Mouse (Mus musculus) limb, embryonic 11.5 days (tissue): ENCODE measurements around the gene Gpatch2. TPM values are rescaled to one million over a fixed set of nuclear protein-coding genes. Genes with fewer than 3 reads are reported as not detected.

Experiments
- ATAC-seq: fragments of 200-750 bp; cut with Nextera tagmentation; 2 replicates; pipeline ENCODE4 v1.8.0; 2017; ENCODE audit warnings: low read depth; ENCODE audit not compliant: insufficient number of reproducible peaks, low FRiP score, low TSS enrichment
- DNase-seq: peaks from one replicate; pipeline ENCODE4 v3.0.0-alpha.2; 2015; ENCODE audit warnings: low spot score
- H3K27ac ChIP-seq: fragments of 300-500 bp; sonication (generic); replicated peaks from 2 replicates; pipeline ENCODE4 v1.5.1; 2014; ENCODE audit warnings: low read depth, mild to moderate bottlenecking, low read length
- H3K27me3 ChIP-seq: fragments of 300-500 bp; sonication (generic); 2 replicates; pipeline ENCODE4 v1.6.1; 2014; ENCODE audit warnings: mild to moderate bottlenecking, low read length, mixed read lengths; ENCODE audit not compliant: control insufficient read depth, insufficient read depth
- H3K36me3 ChIP-seq: fragments of 300-500 bp; sonication (generic); 2 replicates; pipeline ENCODE4 v1.6.1; 2014; ENCODE audit warnings: mild to moderate bottlenecking, low read length, moderate library complexity, mixed read lengths; ENCODE audit not compliant: control insufficient read depth, insufficient read depth
- H3K4me1 ChIP-seq: fragments of 300-500 bp; sonication (generic); 2 replicates; pipeline ENCODE4 v1.6.1; 2014; ENCODE audit warnings: low read length, mixed read lengths; ENCODE audit not compliant: control insufficient read depth, insufficient read depth
- H3K4me2 ChIP-seq: fragments of 300-500 bp; sonication (generic); 2 replicates; pipeline ENCODE4 v1.6.1; 2014; ENCODE audit warnings: low read depth, mild to moderate bottlenecking, moderate library complexity; ENCODE audit not compliant: severe bottlenecking
- H3K4me3 ChIP-seq: fragments of 300-500 bp; sonication (generic); 2 replicates; pipeline ENCODE4 v1.5.1; 2014; ENCODE audit warnings: low read depth, low read length
- H3K9ac ChIP-seq: fragments of 300-500 bp; sonication (generic); 2 replicates; pipeline ENCODE4 v1.6.1; 2014; ENCODE audit warnings: mild to moderate bottlenecking, low read length
- H3K9me3 ChIP-seq: fragments of 300-500 bp; sonication (generic); 2 replicates; pipeline ENCODE4 v1.6.1; 2016; ENCODE audit warnings: low read length; ENCODE audit not compliant: control insufficient read depth
- WGBS: fragments of 180-500 bp; shearing (Covaris S2); extraction: QIAGEN DNeasy Blood & Tissue Kit; methylation state at CpG from one replicate; pipeline ENCODE4 v1.1.7; 2014; 5-methylcytosine and 5-hydroxymethylcytosine counted together
- polyA plus RNA-seq: library from polyadenylated mRNA; unstranded; fragments of >200 nt; fragmentation: Nextera tagmentation; extraction: Ambion mirVana; gene quantifications from 2 replicates; pipeline ENCODE4 v1.2.1, GENCODE M21; 2014

Gpatch2 gene
- polyA plus RNA-seq, 1 experiment from 2014 or later: 25.2 TPM

DNA sequence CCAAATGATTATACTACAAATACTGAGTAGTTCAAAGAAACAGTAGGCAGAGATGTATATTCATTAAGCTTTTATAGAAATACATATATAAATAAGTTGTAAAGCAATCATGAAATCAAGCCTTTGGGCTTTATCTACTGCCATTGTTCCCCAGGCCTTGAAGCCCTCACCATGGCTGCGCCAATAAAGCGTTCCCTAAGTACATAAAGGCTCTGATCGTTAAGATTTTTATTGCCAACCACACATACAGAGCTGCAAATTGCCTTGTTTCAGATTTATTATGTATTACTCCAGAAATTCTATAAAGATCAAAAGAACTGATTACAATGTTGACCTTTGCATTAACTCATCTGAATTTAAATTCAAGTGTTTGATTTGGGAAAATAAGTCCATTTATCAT lies 71.6 kb downstream of the Gpatch2 start:
- no peaks in the 10 kb centered on the region for H3K27me3 ChIP-seq
- 47% methylated on average over 3 of the region's 3 CpGs for WGBS
- no peak overlapping the region for H3K27ac ChIP-seq
- no peak for DNase-seq
- 0 out of 2 replicates have a peak, but pooled peaks cover 2% of the 10 kb centered on the region for H3K4me1 ChIP-seq
- no peaks in the 10 kb centered on the region for H3K9me3 ChIP-seq
- H3K4me3 ChIP-seq: no peak overlapping the region
- H3K36me3 ChIP-seq: no peaks in the 10 kb centered on the region; the same call in 1 of the 2 replicates
- ATAC-seq: no peak
- no peak overlapping the region for H3K9ac ChIP-seq
- no peak overlapping the region for H3K4me2 ChIP-seq

- H3K27me3 ChIP-seq: no peaks in the 10 kb centered on the region
- H3K4me1 ChIP-seq: no peaks in the 10 kb centered on the region
- WGBS: 91% methylated on average over 7 of the region's 7 CpGs
- no peaks in the 10 kb centered on the region for H3K9me3 ChIP-seq
- no peak overlapping the region for H3K4me2 ChIP-seq
- no peaks in the 10 kb centered on the region; the same call in 1 of the 2 replicates for H3K36me3 ChIP-seq
- H3K4me3 ChIP-seq: no peak overlapping the region
- H3K9ac ChIP-seq: no peak overlapping the region
- H3K27ac ChIP-seq: no peak overlapping the region
- DNase-seq (no peak), ATAC-seq (no peak)
Observed at GRCm38 (mm10) chr1:187290186-187290585, 74.9 kb downstream of the Gpatch2 start.

DNA sequence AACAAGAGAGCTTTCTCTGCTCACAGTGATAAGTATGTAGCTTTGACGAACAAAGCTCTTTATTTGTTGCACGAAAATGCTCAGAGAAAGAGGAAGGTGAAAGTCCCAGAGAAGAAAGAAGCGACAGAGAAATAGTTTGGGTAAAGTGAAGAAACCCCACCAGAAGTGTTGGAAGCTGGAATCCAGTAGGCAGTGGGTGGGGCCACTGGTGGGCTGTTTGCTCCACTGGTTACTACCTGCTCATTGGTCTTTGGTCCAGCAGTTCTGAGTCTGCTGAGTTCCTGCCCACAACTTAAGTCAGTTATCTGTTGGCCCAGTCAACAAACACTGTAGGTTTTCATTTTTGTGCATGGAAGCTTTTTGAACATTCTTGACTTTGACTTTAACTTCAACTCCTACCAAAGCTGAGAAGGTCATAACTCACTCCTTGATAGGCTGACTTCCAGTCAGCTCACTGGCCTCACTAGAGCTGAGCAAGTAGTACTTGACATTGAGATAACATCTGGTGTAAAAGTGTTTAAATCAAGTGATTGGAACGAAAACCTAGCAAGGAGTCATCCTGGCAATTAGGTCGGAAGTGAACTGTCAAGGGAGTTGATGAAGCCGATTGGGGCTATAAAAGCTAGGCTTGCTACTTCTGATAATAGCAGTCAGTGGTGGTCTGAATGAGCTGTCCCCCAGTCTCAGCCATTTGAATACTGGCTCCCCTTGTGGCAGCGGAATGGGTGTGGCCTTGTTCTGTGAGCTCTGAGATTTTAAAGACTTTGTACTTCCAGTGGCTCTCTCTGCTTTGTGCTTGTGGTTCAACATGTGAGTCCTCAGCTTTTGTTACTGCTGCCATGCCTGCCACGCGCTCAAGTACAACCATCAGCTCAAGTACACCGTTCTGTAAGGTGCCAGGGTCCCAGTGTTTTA lies 76.4 kb downstream of the Gpatch2 start:
- Histone ChIP-seq H3K9ac (no peak overlapping the region), H3K27ac (no peak overlapping the region), H3K4me2 (no peak overlapping the region), H3K4me1 (no peaks in the 10 kb centered on the region), H3K36me3 (no peaks in the 10 kb centered on the region; the same call in 1 of the 2 replicates), H3K9me3 (no peaks in the 10 kb centered on the region), H3K27me3 (no peaks in the 10 kb centered on the region), H3K4me3 (no peak overlapping the region)
- DNase-seq (no peak), ATAC-seq (no peak)
- 73% methylated on average over 10 of the region's 10 CpGs for WGBS

DNA sequence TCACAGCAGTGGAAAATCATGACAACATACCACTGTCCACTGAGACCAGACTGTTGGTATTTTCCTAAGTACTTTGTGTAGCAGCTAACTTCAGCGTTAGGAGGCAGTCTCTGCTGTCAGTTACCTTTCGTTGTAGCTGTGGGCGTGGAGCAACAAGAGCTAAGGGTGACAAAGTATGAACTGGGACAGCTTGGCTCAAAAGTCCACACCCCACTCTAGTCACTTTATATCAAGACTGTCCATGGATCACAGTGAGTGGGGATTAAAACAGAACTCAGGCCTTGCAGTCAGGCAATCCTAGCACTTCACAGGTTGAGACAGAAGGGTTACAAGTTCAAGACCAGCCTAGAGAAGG lies 77.1 kb downstream of the Gpatch2 start:
- Histone ChIP-seq H3K27ac (no peak overlapping the region), H3K36me3 (no peaks in the 10 kb centered on the region; the same call in 1 of the 2 replicates), H3K9ac (no peak overlapping the region), H3K4me2 (no peak overlapping the region), H3K4me1 (no peaks in the 10 kb centered on the region), H3K9me3 (no peaks in the 10 kb centered on the region), H3K27me3 (no peaks in the 10 kb centered on the region), H3K4me3 (no peak overlapping the region)
- no peak for ATAC-seq
- no peak for DNase-seq
- WGBS: 83% methylated on average over 3 of the region's 3 CpGs

GRCm38 (mm10) chr1:187293233-187293632 lies 77.9 kb downstream of the Gpatch2 start:
- H3K27ac ChIP-seq: no peak overlapping the region
- no peak overlapping the region for H3K9ac ChIP-seq
- no peaks in the 10 kb centered on the region for H3K27me3 ChIP-seq
- 81% methylated on average over 3 of the region's 3 CpGs for WGBS
- no peak overlapping the region for H3K4me3 ChIP-seq
- no peak overlapping the region for H3K4me2 ChIP-seq
- no peaks in the 10 kb centered on the region; the same call in 1 of the 2 replicates for H3K36me3 ChIP-seq
- ATAC-seq: no peak
- DNase-seq: no peak
- no peaks in the 10 kb centered on the region for H3K4me1 ChIP-seq
- H3K9me3 ChIP-seq: no peaks in the 10 kb centered on the region

DNA sequence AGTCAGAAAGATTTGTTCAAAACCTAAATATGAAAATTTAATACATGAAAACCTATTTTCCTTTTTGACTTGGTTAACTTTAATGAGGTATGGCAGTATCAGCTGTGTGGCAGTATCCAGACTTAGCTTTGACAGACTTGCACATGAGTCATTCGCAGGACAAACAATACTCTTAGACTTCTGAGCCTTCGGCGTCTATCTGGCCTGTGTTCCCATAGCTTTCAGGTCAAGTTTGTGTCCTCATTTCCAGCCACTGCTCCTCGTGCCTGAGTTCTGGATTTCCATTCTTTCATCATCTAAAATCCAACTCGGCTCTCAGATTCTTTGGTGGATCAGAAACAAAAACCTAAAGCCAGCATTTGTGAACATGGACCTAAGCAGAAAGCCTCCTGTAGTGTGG lies 79.2 kb downstream of the Gpatch2 start:
- no peaks in the 10 kb centered on the region for H3K9me3 ChIP-seq
- no peak overlapping the region for H3K4me2 ChIP-seq
- no peaks in the 10 kb centered on the region for H3K4me1 ChIP-seq
- DNase-seq (no peak), ATAC-seq (no peak)
- H3K27ac ChIP-seq: no peak overlapping the region
- no peaks in the 10 kb centered on the region; the same call in 1 of the 2 replicates for H3K36me3 ChIP-seq
- H3K27me3 ChIP-seq: no peaks in the 10 kb centered on the region
- no peak overlapping the region for H3K4me3 ChIP-seq
- no peak overlapping the region for H3K9ac ChIP-seq
- 92% methylated on average over 5 of the region's 5 CpGs for WGBS

- no peaks in the 10 kb centered on the region for H3K4me1 ChIP-seq
- no peaks in the 10 kb centered on the region for H3K27me3 ChIP-seq
- no peaks in the 10 kb centered on the region; the same call in 1 of the 2 replicates for H3K36me3 ChIP-seq
- no peak overlapping the region for H3K4me3 ChIP-seq
- WGBS: 92% methylated on average over 6 of the region's 6 CpGs
- no peaks in the 10 kb centered on the region for H3K9me3 ChIP-seq
- no peak overlapping the region for H3K4me2 ChIP-seq
- H3K9ac ChIP-seq: no peak overlapping the region
- H3K27ac ChIP-seq: no peak overlapping the region
- no peak for ATAC-seq
- DNase-seq: no peak
Observed at GRCm38 (mm10) chr1:187295038-187295559, 79.8 kb downstream of the Gpatch2 start.

GRCm38 (mm10) chr1:187295711-187296110 lies 80.4 kb downstream of the Gpatch2 start:
- H3K4me2 ChIP-seq: no peak overlapping the region
- no peak overlapping the region for H3K9ac ChIP-seq
- H3K36me3 ChIP-seq: no peaks in the 10 kb centered on the region; the same call in 1 of the 2 replicates
- H3K27me3 ChIP-seq: no peaks in the 10 kb centered on the region
- no peak for DNase-seq
- H3K27ac ChIP-seq: no peak overlapping the region
- 88% methylated on average over 1 of the region's 1 CpGs for WGBS
- H3K9me3 ChIP-seq: no peaks in the 10 kb centered on the region
- H3K4me1 ChIP-seq: no peaks in the 10 kb centered on the region
- H3K4me3 ChIP-seq: no peak overlapping the region
- no peak for ATAC-seq
